Mouse (Mus musculus): ENCODE measurements around the gene Il1f9. TPM values are rescaled to one million over a fixed set of nuclear protein-coding genes. Genes with fewer than 3 reads are reported as not detected.
A peak's percentile ranks its signal among the peaks of the same experiment; 100 is the strongest.
"Not testable (repeated sequence)": the region's sequence is repeated elsewhere in the genome, so short reads cannot be mapped to it uniquely, and the experiment has no call there.

Gene Il1f9
- not detected for total RNA-seq (2022)

GRCm38 (mm10) chr2:24186176-24186575 is at the start of gene Il1f9:
Gene Il1f9 (plus strand): TSS chr2:24186476.
- DNase-seq (ENCODE audit: low spot score in 2 of 2), result no peak

- DNase-seq (ENCODE audit: low spot score in 2 of 2), result no peak
Observed at GRCm38 (mm10) chr2:24152861-24153260, 33.4 kb upstream of the Il1f9 start, which contains the start of gene Il1f8. Gene Il1f8 (plus strand): TSS chr2:24153161.

DNA sequence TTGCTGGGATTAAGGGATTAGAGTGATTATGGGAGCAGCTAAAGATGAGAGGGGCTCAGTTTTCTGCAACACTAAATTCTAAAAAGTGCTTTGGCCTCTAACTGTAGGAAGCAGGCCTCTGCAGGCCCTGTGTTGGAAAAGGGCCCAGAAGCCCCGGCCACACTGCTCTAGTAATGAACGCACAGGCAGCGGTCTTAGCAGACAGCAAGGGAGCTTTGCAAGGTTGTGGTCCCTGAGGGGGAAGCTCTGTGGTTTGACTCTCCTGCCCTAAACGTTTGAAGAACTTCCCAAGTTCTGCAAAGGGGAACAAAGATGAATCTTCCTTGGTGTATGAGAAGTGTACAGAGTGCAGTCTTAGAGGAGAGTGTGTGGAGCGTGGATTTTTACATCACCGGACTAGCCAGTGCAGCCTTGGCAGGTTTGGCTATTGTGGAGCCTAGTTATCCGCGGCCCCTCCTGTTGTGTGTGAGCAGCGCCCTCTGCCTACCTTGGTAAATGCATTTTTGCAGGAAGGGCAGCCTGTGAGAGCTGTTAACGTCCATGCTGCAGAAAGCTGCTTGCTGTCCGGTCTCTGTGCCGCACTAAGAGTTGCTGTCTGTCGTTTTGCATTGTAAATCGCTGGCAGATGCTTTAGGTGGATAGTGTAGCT is 4.5 kb upstream of the Il1f9 start:
- peak; percentile 15 to 40 for DNase-seq (ENCODE audit: low spot score in 2 of 2)

GRCm38 (mm10) chr2:24182423-24183147 is 3.7 kb upstream of the Il1f9 start:
- DNase-seq (ENCODE audit: low spot score in 2 of 2), result not testable (repeated sequence)

- not testable (repeated sequence) for DNase-seq (ENCODE audit: low spot score in 2 of 2)
Observed at GRCm38 (mm10) chr2:24184092-24184491, 2.2 kb upstream of the Il1f9 start.

- no peak for DNase-seq (ENCODE audit: low spot score in 2 of 2)
Observed at GRCm38 (mm10) chr2:24187585-24187984, 1.3 kb downstream of the Il1f9 start.

GRCm38 (mm10) chr2:24188189-24188588 is 1.9 kb downstream of the Il1f9 start:
- DNase-seq (ENCODE audit: low spot score in 2 of 2), result no peak

DNA sequence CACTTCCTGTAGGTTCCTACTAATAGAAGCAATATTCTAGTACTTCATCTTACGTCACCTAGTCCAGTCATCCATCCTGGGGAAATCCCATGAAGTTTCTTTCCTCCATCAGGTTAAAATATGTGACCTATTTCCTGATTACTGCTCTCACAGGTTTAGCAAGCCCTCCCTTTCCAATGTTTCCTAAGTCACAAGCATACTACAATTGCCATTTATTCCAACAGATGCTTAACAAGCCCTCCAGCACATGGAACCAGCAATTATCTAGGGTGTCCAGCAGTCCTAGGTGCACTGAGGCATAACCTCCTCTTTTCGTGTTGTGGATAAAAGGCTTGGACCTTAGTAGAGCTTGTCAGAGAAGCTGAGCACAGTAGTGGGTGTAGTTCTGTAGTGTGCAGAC is 28.8 kb downstream of the Il1f9 start, which contains the start of gene Il1f6:
Gene Il1f6 (plus strand): TSS at position 301 of the 400 bp plus-strand sequence.
- no peak for DNase-seq (ENCODE audit: low spot score in 2 of 2)

GRCm38 (mm10) chr2:24227191-24227590 is 40.9 kb downstream of the Il1f9 start:
- DNase-seq (ENCODE audit: low spot score in 2 of 2), result no peak

Other genes with a start within 250 kb of the Il1f9 start
- 10 to 100 TPM; 23.5 to 30.1 (median 28.3) TPM for gene Hnmt, start 137.1 kb upstream of the Il1f9 start, total RNA-seq (2022)
- gene Tbpl2, start 89.9 kb upstream of the Il1f9 start, total RNA-seq (2022), result not detected
- not detected for gene Il1f8, start 33.3 kb upstream of the Il1f9 start, total RNA-seq (2022)
- not detected for gene Il1f6, start 28.9 kb downstream of the Il1f9 start, total RNA-seq (2022)
- gene Il1f5, start 90.5 kb downstream of the Il1f9 start, total RNA-seq (2022), result not detected
- not detected for gene Il1f10, start 104.7 kb downstream of the Il1f9 start, total RNA-seq (2022)
- under 1 TPM in 1 of 4 experiments, not detected in 3; 0.58 TPM for gene Il1rn, start 150.4 kb downstream of the Il1f9 start, total RNA-seq (2022)
- gene Psd4, start 181.1 kb downstream of the Il1f9 start, total RNA-seq (2022), result 1 to 10 TPM in 2 of 4 experiments, under 1 TPM in 2; 0.69 to 3.4 (median 1.6) TPM